In genomic region chr10:80386735-80387471, GRCm38 (mm10) we compare ENCODE assay signal across 8 mouse cellular contexts. TPM values are rescaled to one million over a fixed set of nuclear protein-coding genes. Genes with fewer than 3 reads are reported as not detected.
A peak's percentile ranks its signal among the peaks of the same experiment; 100 is the strongest.
DNase-seq lines count a peak whose midpoint lies in the region; ATAC-seq lines count a peak whose summit lies in the region.

No protein-coding gene starts in this region.

- no peaks in the 10 kb centered on the region for H3K27me3 ChIP-seq in embryonic facial prominence, embryonic 12.5 days
- H3K27me3 ChIP-seq in intestine, embryonic 15.5 days (replicated peaks) = no peaks in the 10 kb centered on the region
- no peaks in the 10 kb centered on the region for H3K27me3 ChIP-seq in midbrain, embryonic 16.5 days (ENCODE audit: control insufficient read depth, insufficient read depth, low read depth, low read length)

- WGBS in embryonic facial prominence, embryonic 12.5 days = under 1% methylated on average over 84 of the region's 94 CpGs
- WGBS in intestine, embryonic 15.5 days = under 1% methylated on average over 75 of the region's 94 CpGs
- WGBS in midbrain, embryonic 16.5 days = under 1% methylated on average over 56 of the region's 94 CpGs

- H3K9ac ChIP-seq in embryonic facial prominence, embryonic 12.5 days = peak overlapping the region; percentile 90
- peak overlapping the region; percentile 88 for H3K9ac ChIP-seq in intestine, embryonic 15.5 days
- peak overlapping the region; percentile 100 for H3K9ac ChIP-seq in midbrain, embryonic 16.5 days (ENCODE audit: low read depth, low read length)

- H3K4me1 ChIP-seq in embryonic facial prominence, embryonic 12.5 days = peaks cover 38% of the 10 kb centered on the region
- H3K4me1 ChIP-seq in intestine, embryonic 15.5 days (replicated peaks) = peaks cover 34% of the 10 kb centered on the region
- peaks cover 34% of the 10 kb centered on the region for H3K4me1 ChIP-seq in midbrain, embryonic 16.5 days (ENCODE audit: control insufficient read depth, insufficient read depth, low read length)

- peak overlapping the region; percentile 89 for H3K27ac ChIP-seq in embryonic facial prominence, embryonic 12.5 days
- peak overlapping the region; percentile 74 for H3K27ac ChIP-seq in intestine, embryonic 15.5 days
- H3K27ac ChIP-seq in midbrain, embryonic 16.5 days (ENCODE audit: low read length) = peak overlapping the region; percentile 98

- ATAC-seq in embryonic facial prominence, embryonic 12.5 days (ENCODE audit: insufficient number of reproducible peaks, insufficient read depth, low FRiP score, low TSS enrichment) = no peak
- peak; percentile 15 for ATAC-seq in intestine, embryonic 15.5 days
- no peak for ATAC-seq in midbrain, embryonic 16.5 days
- no peak for ATAC-seq in megakaryocyte-erythroid progenitor cell, adult 5-6 weeks (replicated peaks; ENCODE audit: low FRiP score, low TSS enrichment, poor library complexity, severe bottlenecking)

- DNase-seq in heart, adult 11 months = peak; percentile 96
- DNase-seq in heart, adult 8-10 months (ENCODE audit: low spot score) = no peak
- peak; percentile 42 for DNase-seq in CD4-positive helper T cell, adult 2 months (ENCODE audit: low read depth, low spot score)
- no peak for DNase-seq in frontal cortex, postnatal 14 days (ENCODE audit: low spot score in 2 of 2)

- H3K36me3 ChIP-seq in embryonic facial prominence, embryonic 12.5 days = peaks cover 53% of the 10 kb centered on the region
- H3K36me3 ChIP-seq in intestine, embryonic 15.5 days = peaks cover 15% of the 10 kb centered on the region
- H3K36me3 ChIP-seq in midbrain, embryonic 16.5 days (ENCODE audit: control insufficient read depth, insufficient read depth, low read length) = peaks cover 24% of the 10 kb centered on the region

- H3K4me3 ChIP-seq in embryonic facial prominence, embryonic 12.5 days = peak overlapping the region; percentile 98
- H3K4me3 ChIP-seq in intestine, embryonic 15.5 days (replicated peaks) = peak overlapping the region; percentile 89
- peak overlapping the region; percentile 97 for H3K4me3 ChIP-seq in midbrain, embryonic 16.5 days (ENCODE audit: low read depth, low read length)

- no peaks in the 10 kb centered on the region for H3K9me3 ChIP-seq in embryonic facial prominence, embryonic 12.5 days
- H3K9me3 ChIP-seq in intestine, embryonic 15.5 days = no peaks in the 10 kb centered on the region
- H3K9me3 ChIP-seq in midbrain, embryonic 16.5 days (replicated peaks; ENCODE audit: control insufficient read depth, low read length, poor library complexity, severe bottlenecking) = no peaks in the 10 kb centered on the region

- peak overlapping the region; percentile 81 for H3K4me2 ChIP-seq in embryonic facial prominence, embryonic 12.5 days (replicated peaks)
- H3K4me2 ChIP-seq in intestine, embryonic 15.5 days (replicated peaks) = peak overlapping the region; percentile 85
- peak overlapping the region; percentile 95 for H3K4me2 ChIP-seq in midbrain, embryonic 16.5 days (ENCODE audit: low read length)

RNA-seq across cellular contexts. Expression of gene Mex3d, which starts 0.6 kb away (rescaled TPM):
- 1 to 10 TPM; 5.9 to 9.8 (median 8.3) TPM for total RNA-seq in heart, adult 8-10 months (2022)
- polyA plus RNA-seq in embryonic facial prominence, embryonic 12.5 days (2016; fragmentation: Nextera tagmentation; extraction: Ambion mirVana) = 13.1 and 14.9 TPM in 2 replicates
- 5.5 and 6.9 TPM in 2 replicates for polyA plus RNA-seq in intestine, embryonic 15.5 days (2015; fragmentation: Nextera tagmentation; extraction: Ambion mirVana)
- polyA plus RNA-seq in midbrain, embryonic 16.5 days (2015; fragmentation: Nextera tagmentation; extraction: Ambion mirVana) = 13.6 and 15.0 TPM in 2 replicates
- 8.0 and 9.1 TPM in 2 replicates for total RNA-seq in megakaryocyte-erythroid progenitor cell, adult 5-6 weeks (2014; fragmentation: Nextera tagmentation)
- total RNA-seq in megakaryocyte-erythroid progenitor cell, adult 5-6 weeks (2017) = 13.0 and 14.7 TPM in 2 replicates

RNA-seq across cellular contexts. Expression of gene Mbd3, which starts 12.4 kb away (rescaled TPM):
- total RNA-seq in heart, adult 8-10 months (2022) = 100 to 1,000 TPM in 1 of 4 experiments, 10 to 100 TPM in 3; 92.9 to 107 (median 97.0) TPM
- polyA plus RNA-seq in embryonic facial prominence, embryonic 12.5 days (2016; fragmentation: Nextera tagmentation; extraction: Ambion mirVana) = 332 and 349 TPM in 2 replicates
- polyA plus RNA-seq in intestine, embryonic 15.5 days (2015; fragmentation: Nextera tagmentation; extraction: Ambion mirVana) = 180 and 201 TPM in 2 replicates
- polyA plus RNA-seq in midbrain, embryonic 16.5 days (2015; fragmentation: Nextera tagmentation; extraction: Ambion mirVana) = 174 and 188 TPM in 2 replicates
- 105 and 113 TPM in 2 replicates for total RNA-seq in megakaryocyte-erythroid progenitor cell, adult 5-6 weeks (2014; fragmentation: Nextera tagmentation)
- total RNA-seq in megakaryocyte-erythroid progenitor cell, adult 5-6 weeks (2017) = 80.0 and 93.8 TPM in 2 replicates

RNA-seq across cellular contexts. Expression of gene Uqcr11, which starts 19.7 kb away (rescaled TPM):
- total RNA-seq in heart, adult 8-10 months (2022) = 1,000 to 10,000 TPM; 1,795 to 2,190 (median 1,939) TPM
- polyA plus RNA-seq in embryonic facial prominence, embryonic 12.5 days (2016; fragmentation: Nextera tagmentation; extraction: Ambion mirVana) = 403 and 464 TPM in 2 replicates
- 890 and 1,161 TPM in 2 replicates for polyA plus RNA-seq in intestine, embryonic 15.5 days (2015; fragmentation: Nextera tagmentation; extraction: Ambion mirVana)
- polyA plus RNA-seq in midbrain, embryonic 16.5 days (2015; fragmentation: Nextera tagmentation; extraction: Ambion mirVana) = 455 and 532 TPM in 2 replicates
- total RNA-seq in megakaryocyte-erythroid progenitor cell, adult 5-6 weeks (2014; fragmentation: Nextera tagmentation) = 485 and 702 TPM in 2 replicates
- 241 and 254 TPM in 2 replicates for total RNA-seq in megakaryocyte-erythroid progenitor cell, adult 5-6 weeks (2017)

RNA-seq across cellular contexts. Expression of gene Plk5, which starts 30.6 kb away (rescaled TPM):
- 1 to 10 TPM in 2 of 4 experiments, under 1 TPM in 2; 0.91 to 1.3 (median 1.1) TPM for total RNA-seq in heart, adult 8-10 months (2022)
- 0.87 and 1.2 TPM in 2 replicates for polyA plus RNA-seq in embryonic facial prominence, embryonic 12.5 days (2016; fragmentation: Nextera tagmentation; extraction: Ambion mirVana)
- 0.32 and 0.63 TPM in 2 replicates for polyA plus RNA-seq in intestine, embryonic 15.5 days (2015; fragmentation: Nextera tagmentation; extraction: Ambion mirVana)
- 9.6 and 11.0 TPM in 2 replicates for polyA plus RNA-seq in midbrain, embryonic 16.5 days (2015; fragmentation: Nextera tagmentation; extraction: Ambion mirVana)
- total RNA-seq in megakaryocyte-erythroid progenitor cell, adult 5-6 weeks (2014; fragmentation: Nextera tagmentation) = 0.79 TPM in 1 of 2 replicates, not detected in the other
- total RNA-seq in megakaryocyte-erythroid progenitor cell, adult 5-6 weeks (2017) = not detected in 2 replicates

RNA-seq across cellular contexts. Expression of gene Adamtsl5, which starts 38.7 kb away (rescaled TPM):
- 100 to 1,000 TPM in 2 of 4 experiments, 10 to 100 TPM in 2; 87.9 to 109 (median 99.6) TPM for total RNA-seq in heart, adult 8-10 months (2022)
- 1.0 and 2.2 TPM in 2 replicates for polyA plus RNA-seq in embryonic facial prominence, embryonic 12.5 days (2016; fragmentation: Nextera tagmentation; extraction: Ambion mirVana)
- polyA plus RNA-seq in intestine, embryonic 15.5 days (2015; fragmentation: Nextera tagmentation; extraction: Ambion mirVana) = 19.3 and 20.4 TPM in 2 replicates
- polyA plus RNA-seq in midbrain, embryonic 16.5 days (2015; fragmentation: Nextera tagmentation; extraction: Ambion mirVana) = 0.38 and 0.40 TPM in 2 replicates
- 1.5 and 3.3 TPM in 2 replicates for total RNA-seq in megakaryocyte-erythroid progenitor cell, adult 5-6 weeks (2014; fragmentation: Nextera tagmentation)
- total RNA-seq in megakaryocyte-erythroid progenitor cell, adult 5-6 weeks (2017) = 0.30 and 2.3 TPM in 2 replicates

Comparison
In these comparisons a context has a peak if more than half of its experiments do, and no peak if none do; other contexts are left out.
1. DNase-seq: peak in heart, adult 11 months (single experiment) and CD4-positive helper T cell, adult 2 months (single experiment); none in heart, adult 8-10 months (single experiment) and frontal cortex, postnatal 14 days (0 of 2).
2. Peak in every context shown above with its lines, with median percentiles within 50 percentile points of each other: H3K27ac ChIP-seq, H3K4me2 ChIP-seq, H3K4me3 ChIP-seq and H3K9ac ChIP-seq.